Mouse (Mus musculus) layer of hippocampus, postnatal 10 days (tissue): ENCODE data around the gene Zbtb3. TPM values are rescaled to one million over a fixed set of nuclear protein-coding genes. Genes with fewer than 3 reads are reported as not detected.

Source experiments
- DNase-seq, 2 experiments: peaks; one replicate each; pipeline ENCODE4 v3.0.0; 2021; ENCODE audit warnings: low spot score in 2 of 2
- total RNA-seq, 2 experiments: library from RNA; stranded (reverse); gene quantifications; 2 replicates each; pipeline ENCODE4 v1.2.3; 2021

Zbtb3 gene
- total RNA-seq, 2 experiments from 2014 or later, result 4.2 to 5.2 TPM

DNA sequence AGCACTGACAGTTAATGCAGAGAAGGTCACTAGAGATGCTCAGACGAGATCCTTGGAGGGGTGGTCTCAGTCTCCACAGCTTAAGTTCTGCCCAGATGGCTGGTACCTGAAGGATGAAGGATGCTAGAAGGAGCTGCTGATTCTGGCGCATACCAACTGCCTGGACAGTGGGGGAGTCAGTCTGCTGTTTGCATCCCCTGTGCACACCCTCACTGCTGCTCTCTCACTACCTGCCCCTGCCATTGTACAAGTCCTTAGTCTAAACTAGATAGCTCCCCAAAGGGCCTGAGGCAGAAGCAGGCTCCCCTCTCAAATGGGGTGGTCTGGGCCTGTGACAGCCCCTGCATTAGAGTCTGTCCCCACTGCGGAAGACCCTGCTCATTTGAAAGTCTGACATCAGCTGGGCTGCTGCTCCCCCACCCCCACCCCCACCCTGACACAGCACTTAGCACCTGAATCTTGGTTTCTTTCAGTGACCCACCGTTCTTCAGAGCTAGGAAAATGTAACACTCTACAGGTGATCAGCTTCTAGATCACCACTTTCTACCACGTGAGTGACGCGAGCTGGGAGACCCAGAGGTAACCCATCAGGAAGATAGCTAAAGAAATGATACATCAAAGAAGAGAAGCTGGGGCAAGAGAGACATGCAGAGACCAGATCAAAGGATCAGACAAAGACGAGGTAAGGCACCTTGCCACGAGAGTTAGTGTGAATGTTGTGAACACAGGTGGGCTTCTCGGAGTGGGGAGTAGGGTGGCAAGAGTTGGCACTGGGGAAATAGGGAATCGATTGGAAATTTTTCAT lies 37.0 kb downstream of the Zbtb3 start, which contains the start of gene Gng3:
TSS of gene Gng3 (minus strand) at position 92 of the 805 bp plus-strand sequence.
- DNase-seq, result peak; percentile 70 to 78

GRCm38 (mm10) chr19:8839908-8840791 lies 37.8 kb downstream of the Zbtb3 start:
- DNase-seq, result peak; percentile 71 to 75

DNA sequence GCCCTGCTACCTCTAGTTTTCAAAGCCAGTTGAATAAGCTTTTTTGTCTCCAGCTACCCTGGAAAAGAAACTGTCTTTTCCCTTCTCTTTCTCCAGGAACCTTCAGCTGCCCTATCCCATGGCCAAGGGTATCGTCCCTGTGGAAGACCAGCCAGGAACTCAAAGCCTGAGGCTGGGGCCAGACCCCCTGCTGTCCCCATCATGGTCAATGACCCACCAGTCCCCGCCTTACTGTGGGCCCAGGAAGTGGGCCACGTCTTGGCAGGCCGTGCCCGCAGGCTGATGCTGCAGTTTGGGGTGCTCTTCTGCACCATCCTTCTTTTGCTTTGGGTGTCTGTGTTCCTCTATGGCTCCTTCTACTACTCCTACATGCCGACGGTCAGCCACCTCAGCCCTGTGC lies 38.7 kb downstream of the Zbtb3 start:
- DNase-seq, result no peak

GRCm38 (mm10) chr19:8842961-8843360 lies 40.6 kb downstream of the Zbtb3 start:
- no peak for DNase-seq

DNA sequence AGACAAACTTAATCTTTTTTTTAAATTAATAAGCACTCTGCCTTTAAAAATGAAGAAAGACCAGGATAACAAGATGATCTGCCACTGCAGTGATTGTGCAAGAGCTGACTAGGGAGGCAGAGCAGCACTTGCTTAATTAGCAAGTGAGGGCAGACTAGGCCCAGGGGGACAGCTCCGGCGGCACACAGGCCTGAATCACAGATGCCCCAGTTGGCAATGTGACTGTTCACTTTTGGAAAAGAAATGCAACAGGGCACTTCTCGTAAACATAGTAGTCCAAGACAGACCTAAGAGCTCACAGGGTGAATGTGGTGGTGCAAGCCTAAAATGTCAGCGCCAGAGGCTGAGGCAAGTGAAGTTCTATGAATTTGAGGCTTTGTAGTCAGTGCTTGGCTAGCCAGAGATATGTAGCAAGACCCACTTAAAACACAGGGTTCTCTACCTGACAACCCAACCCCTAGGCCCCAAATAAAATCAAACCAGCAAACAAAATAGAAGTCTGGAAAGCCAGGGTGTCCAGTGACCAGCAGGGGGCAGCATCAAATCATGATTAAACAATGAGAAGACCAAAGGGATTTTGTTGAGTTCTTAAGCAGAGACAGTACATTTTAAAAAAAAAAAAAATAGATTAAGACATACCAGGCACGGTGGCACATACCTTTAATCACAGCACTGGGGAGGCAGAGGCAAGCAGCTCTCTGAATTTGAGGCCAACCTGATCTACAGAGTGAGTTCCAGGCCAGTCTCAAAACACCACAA lies 42.2 kb downstream of the Zbtb3 start:
- peak; percentile 83 to 86 for DNase-seq

DNA sequence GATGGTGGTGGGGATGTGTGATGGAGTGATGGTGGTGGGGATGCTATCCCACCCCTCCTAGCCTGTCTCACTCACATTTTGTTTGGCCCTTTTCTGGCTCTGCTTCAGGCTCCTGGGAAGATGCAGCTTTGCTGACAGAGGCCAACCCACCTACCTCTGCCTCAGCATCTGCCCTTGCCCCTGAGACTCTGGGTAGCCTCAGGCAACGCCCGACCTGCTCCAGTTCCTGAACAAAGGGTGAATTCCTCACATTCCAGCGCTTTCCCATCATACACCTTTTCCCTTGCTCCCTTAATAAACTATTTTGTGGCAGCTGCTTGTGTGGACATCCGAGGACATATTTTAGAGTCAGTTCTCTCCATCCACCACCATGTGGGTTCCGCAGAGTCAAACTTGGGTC lies 46.0 kb downstream of the Zbtb3 start:
- DNase-seq, result no peak

- DNase-seq, result no peak
Observed at GRCm38 (mm10) chr19:8850402-8850901, 48.1 kb downstream of the Zbtb3 start, which contains the start of gene Lrrn4cl. TSS of gene Lrrn4cl (plus strand) at chr19:8850768.

- no peak for DNase-seq
Observed at GRCm38 (mm10) chr19:8851639-8852038, 49.3 kb downstream of the Zbtb3 start.

DNA sequence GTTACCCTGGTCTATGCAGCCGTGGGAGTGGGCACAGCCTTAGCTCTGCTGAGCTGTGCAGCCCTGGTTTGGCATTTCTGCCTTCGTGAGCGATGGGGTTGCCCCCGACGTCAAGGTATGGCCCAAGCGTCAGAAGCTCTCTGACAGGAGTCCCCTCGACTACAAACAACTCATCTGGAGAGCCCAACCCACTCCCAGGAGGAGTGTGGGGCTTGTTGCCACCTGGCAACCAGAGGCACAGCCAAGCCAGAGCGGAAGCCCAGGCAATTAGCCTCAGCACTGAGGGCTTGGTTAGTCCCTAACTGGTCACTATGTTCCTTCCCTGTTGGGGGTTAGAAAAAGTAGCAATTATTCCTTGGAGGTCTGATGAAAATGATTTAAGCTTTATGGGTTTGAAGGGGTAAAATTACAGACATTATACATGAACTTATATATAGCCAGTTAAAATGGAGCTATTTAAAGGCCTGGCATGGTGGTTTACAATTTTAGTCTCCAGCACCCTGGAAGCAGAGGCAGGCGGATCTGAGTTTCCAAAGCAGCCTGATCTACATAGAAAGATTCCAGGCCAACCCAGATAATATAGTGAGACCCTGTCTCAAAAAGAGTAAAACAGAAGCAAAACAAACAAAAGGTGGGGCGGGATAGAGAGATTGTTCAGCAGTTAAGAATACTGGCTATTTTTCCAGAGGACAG lies 50.0 kb downstream of the Zbtb3 start:
- no peak for DNase-seq

- DNase-seq, result no peak
Observed at GRCm38 (mm10) chr19:8853117-8853516, 50.8 kb downstream of the Zbtb3 start.

Other genes with a start within 250 kb of the Zbtb3 start
- gene Slc22a8, start 211.3 kb upstream of the Zbtb3 start, total RNA-seq, result 10 to 100 TPM; 20.6 to 21.5 TPM
- 1 to 10 TPM; 3.6 to 4.4 TPM for gene Slc22a6, start 184.5 kb upstream of the Zbtb3 start, total RNA-seq
- 100 to 1,000 TPM; 117 to 125 TPM for gene Chrm1, start 138.8 kb upstream of the Zbtb3 start, total RNA-seq
- 100 to 1,000 TPM; 198 to 212 TPM for gene Slc3a2, start 79.2 kb upstream of the Zbtb3 start, total RNA-seq
- 10 to 100 TPM; 52.6 to 53.3 TPM for gene Wdr74, start 66.7 kb upstream of the Zbtb3 start, total RNA-seq
- 1 to 10 TPM; 1.4 to 1.8 TPM for gene 1700092M07Rik, start 61.8 kb upstream of the Zbtb3 start, total RNA-seq
- gene Stx5a, start 61.1 kb upstream of the Zbtb3 start, total RNA-seq, result 10 to 100 TPM; 61.9 to 64.8 TPM
- gene Nxf1, start 45.5 kb upstream of the Zbtb3 start, total RNA-seq, result 10 to 100 TPM; 72.7 to 79.7 TPM
- gene Tmem223, start 31.6 kb upstream of the Zbtb3 start, total RNA-seq, result 100 to 1,000 TPM in 1 of 2 experiments, 10 to 100 TPM in 1; 99.9 to 120 TPM
- gene Tmem179b, start 28.1 kb upstream of the Zbtb3 start, total RNA-seq, result 1 to 10 TPM; 7.0 to 9.3 TPM
- 10 to 100 TPM; 18.2 to 19.0 TPM for gene Taf6l, start 16.1 kb upstream of the Zbtb3 start, total RNA-seq
- gene Polr2g, start 4.0 kb upstream of the Zbtb3 start, total RNA-seq, result 100 to 1,000 TPM; 107 to 109 TPM
- gene Ttc9c, start 16.8 kb downstream of the Zbtb3 start, total RNA-seq, result 10 to 100 TPM; 27.8 to 34.5 TPM
- gene Hnrnpul2, start 17.5 kb downstream of the Zbtb3 start, total RNA-seq, result 100 to 1,000 TPM; 112 to 115 TPM
- gene AC129217.1, start 27.2 kb downstream of the Zbtb3 start, total RNA-seq, result 10 to 100 TPM in 1 of 2 experiments, not detected in 1; 15.9 TPM
- gene Bscl2, start 34.9 kb downstream of the Zbtb3 start, total RNA-seq, result 100 to 1,000 TPM; 105 to 115 TPM
- gene Gng3, start 36.6 kb downstream of the Zbtb3 start, total RNA-seq, result 100 to 1,000 TPM; 291 to 295 TPM
- gene Lrrn4cl, start 48.2 kb downstream of the Zbtb3 start, total RNA-seq, result under 1 TPM; 0.66 to 0.78 TPM
- 100 to 1,000 TPM; 112 to 116 TPM for gene Ubxn1, start 68.9 kb downstream of the Zbtb3 start, total RNA-seq
- 10 to 100 TPM; 32.1 to 37.5 TPM for gene Uqcc3, start 78.4 kb downstream of the Zbtb3 start, total RNA-seq
- gene Lbhd1, start 81.2 kb downstream of the Zbtb3 start, total RNA-seq, result 1 to 10 TPM; 4.8 to 9.8 TPM
- not detected for gene Gm49403, start 81.4 kb downstream of the Zbtb3 start, total RNA-seq
- 10 to 100 TPM; 18.9 to 27.6 TPM for gene 1810009A15Rik, start 86.3 kb downstream of the Zbtb3 start, total RNA-seq
- 1 to 10 TPM; 3.8 to 4.6 TPM for gene Gm49416, start 86.4 kb downstream of the Zbtb3 start, total RNA-seq
- 10 to 100 TPM; 24.6 to 25.0 TPM for gene Ints5, start 90.5 kb downstream of the Zbtb3 start, total RNA-seq
- gene Ganab, start 95.5 kb downstream of the Zbtb3 start, total RNA-seq, result 100 to 1,000 TPM; 103 to 111 TPM
- gene B3gat3, start 117.8 kb downstream of the Zbtb3 start, total RNA-seq, result 100 to 1,000 TPM; 121 to 130 TPM
- gene Rom1, start 126.8 kb downstream of the Zbtb3 start, total RNA-seq, result 1 to 10 TPM; 2.3 to 2.4 TPM
- 10 to 100 TPM; 11.0 to 11.9 TPM for gene Eml3, start 127.0 kb downstream of the Zbtb3 start, total RNA-seq
- 10 to 100 TPM; 60.6 to 67.9 TPM for gene Mta2, start 139.3 kb downstream of the Zbtb3 start, total RNA-seq
- gene Tut1, start 151.3 kb downstream of the Zbtb3 start, total RNA-seq, result 10 to 100 TPM; 15.6 to 16.2 TPM
- 100 to 1,000 TPM; 283 to 287 TPM for gene Eef1g, start 164.5 kb downstream of the Zbtb3 start, total RNA-seq
- 10 to 100 TPM; 17.2 to 18.5 TPM for gene Ahnak, start 186.7 kb downstream of the Zbtb3 start, total RNA-seq